Mouse (Mus musculus) c-Kit-positive CD71-positive TER-119-negative erythroid progenitor cells, embryonic 14.5 days (primary cell): ENCODE measurements around the gene Srpk1.
"Not testable (repeated sequence)": the region's sequence is repeated elsewhere in the genome, so short reads cannot be mapped to it uniquely, and the experiment has no call there.

Source experiments
- DNase-seq: peaks from one replicate; pipeline ENCODE4 v3.0.0-alpha.2; 2013; ENCODE audit warnings: low read depth

Srpk1 gene

DNA sequence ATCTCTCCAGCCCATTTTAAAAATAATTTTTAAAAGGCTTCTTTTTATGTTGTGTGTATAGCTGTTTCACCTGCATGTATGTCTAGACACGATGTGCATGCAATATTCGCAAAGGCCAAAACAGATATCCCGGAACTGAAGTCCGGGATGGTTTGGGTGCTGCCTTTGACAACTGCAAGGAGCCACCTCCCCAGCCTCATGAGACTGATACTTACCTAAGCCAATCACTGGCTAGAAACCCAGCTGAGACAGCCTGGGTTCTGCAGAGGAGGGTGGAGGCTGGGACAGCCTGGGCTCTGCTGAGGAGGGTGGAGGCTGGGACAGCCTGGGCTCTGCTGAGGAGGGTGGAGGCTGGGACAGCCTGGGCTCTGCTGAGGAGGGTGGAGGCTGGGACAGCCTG is 68.5 kb downstream of the Srpk1 start:
- not testable (repeated sequence) for DNase-seq

DNA sequence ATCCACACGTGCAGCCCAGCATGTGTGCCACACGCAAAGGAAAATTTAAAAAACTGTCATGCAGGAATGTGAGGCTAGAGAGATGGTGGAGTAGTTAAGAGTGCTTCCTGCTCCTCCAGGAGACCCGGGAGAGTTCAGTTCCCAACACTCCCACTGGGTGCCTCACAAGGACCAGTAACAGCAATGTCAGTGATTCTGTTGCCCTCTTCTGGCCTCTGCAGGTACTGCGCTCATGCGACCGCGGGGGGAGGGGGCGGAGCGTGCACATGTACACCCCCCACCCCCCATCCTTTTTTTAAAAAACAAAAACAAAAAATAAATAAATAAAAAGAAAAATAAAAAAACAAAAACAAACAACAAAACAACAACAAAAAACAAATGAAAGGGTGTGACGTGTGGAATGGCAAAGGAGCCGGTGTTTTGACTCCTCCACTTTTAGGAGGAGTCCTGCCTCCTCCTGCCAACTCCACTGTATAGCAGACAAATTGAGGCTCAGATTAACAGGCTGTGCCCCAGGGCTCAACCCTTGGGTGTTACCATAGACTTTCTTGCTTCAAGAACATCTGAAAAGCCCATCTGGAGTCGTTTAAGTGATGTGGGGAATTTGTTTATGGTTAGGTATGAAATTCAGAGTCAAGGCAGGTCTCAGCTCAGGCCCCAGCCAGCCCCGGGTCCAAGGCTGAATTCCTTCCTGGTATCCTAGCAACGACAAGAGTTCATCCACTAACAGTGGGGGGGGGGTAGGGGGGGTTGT is 69.3 kb downstream of the Srpk1 start:
- DNase-seq, result peak; percentile 22

DNA sequence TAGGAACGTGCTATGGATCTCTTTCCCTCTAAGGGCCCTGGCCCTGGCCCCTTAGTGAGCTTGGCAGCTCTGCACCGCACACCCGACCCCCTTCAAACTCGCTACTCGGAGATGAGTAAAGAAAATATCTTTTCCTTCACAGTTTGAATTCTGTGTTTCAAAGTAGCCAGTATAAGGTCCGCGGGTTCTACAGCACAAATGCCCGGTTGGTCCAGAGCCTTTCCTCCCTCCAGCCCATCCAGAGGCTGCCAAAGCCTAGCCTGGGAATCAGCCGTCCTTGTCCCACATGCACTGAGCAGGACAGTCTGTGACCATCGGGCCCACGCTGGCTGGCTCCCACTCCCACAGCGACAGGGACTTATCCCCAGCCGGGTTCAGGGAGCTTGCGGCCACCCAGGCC is 73.4 kb downstream of the Srpk1 start, which contains the start of gene Clpsl2:
TSS of gene Clpsl2 (plus strand) at position 301 of the 400 bp plus-strand sequence.
- DNase-seq, result no peak

DNA sequence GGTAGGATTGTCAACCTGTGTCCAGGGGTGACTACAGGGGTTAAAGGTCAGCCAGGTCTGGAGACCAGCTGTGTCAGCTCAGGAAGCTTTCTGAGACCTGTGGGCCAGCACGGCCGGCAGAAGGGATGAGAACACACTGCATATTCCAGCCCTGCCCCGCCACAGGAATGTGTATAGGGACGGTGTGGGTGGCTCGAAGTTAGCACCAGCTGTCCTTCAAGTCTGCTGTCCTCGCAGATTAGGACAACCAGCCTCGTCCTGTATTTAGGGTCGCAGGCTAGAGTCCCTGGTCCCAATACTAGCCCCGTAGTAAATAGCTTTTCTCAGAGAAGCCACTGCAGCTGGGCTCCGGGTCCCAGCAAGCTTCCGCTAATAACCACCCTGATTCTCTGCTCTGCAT is 74.0 kb downstream of the Srpk1 start:
- DNase-seq, result no peak

GRCm38 (mm10) chr17:28546925-28547324 is 75.6 kb downstream of the Srpk1 start:
- DNase-seq, result no peak

DNA sequence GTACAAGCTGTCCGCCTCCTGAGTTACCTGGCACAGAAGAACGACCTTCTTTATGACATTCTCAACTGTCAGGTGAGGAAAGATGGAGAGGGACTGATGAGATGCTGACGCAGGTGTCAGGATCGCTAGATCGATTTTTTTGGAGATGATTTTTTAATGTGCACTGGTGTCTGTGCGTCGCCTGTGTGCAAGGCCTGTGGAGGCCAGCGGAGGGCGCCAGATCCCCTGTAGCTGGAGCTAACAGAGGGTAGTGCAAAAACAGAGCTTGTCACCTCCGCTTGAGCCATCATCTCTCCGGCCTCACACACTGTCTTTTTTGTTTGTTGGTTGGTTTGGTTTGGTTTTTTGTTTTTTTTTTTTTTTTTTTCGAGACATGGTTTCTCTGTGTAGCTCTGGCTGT is 84.6 kb downstream of the Srpk1 start:
- no peak for DNase-seq
